18 mouse cellular contexts compared by ENCODE assay signal in the genomic region with DNA sequence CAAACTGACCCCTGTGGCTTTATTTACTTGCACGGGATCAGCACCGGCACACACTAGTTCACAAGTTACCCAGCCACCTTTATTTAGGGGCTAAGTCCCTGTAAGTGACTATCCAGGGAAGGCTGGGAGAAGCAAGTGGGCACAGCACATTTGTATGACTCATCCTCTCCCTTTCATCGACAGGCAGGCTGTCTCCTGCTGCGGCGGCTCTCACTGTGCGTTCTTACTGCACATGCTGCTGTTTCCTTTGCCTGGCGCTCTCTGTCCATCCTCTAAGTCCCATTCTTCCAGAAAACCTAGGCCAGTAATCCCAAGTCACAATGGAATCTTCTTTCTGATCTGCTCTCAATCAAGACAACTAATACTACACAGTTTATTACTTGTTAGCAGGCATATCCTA. TPM values are rescaled to one million over a fixed set of nuclear protein-coding genes. Genes with fewer than 3 reads are reported as not detected.
DNase-seq lines count a peak whose midpoint lies in the region; TF ChIP-seq lines count a peak whose summit lies in the region.
"Had no signal": no experiment of that assay in that cellular context is flagged by ENCODE, and none has a peak within 500 bp of the region (broad histone marks: within the 10 kb centered on the region; RNA-seq: fewer than 3 reads in every experiment).

No protein-coding gene starts in this region.

- H3K4me3 ChIP-seq in layer of hippocampus, adult 2 months = no peak overlapping the region
- H3K4me3 ChIP-seq: embryonic facial prominence, embryonic 10.5 days; heart, embryonic 15.5 days; hindbrain, embryonic 13.5 days; stomach, embryonic 15.5 days had no signal

- H3K27ac ChIP-seq in layer of hippocampus, adult 2 months = peak overlapping the region; percentile 29
- H3K27ac ChIP-seq: embryonic facial prominence, embryonic 10.5 days; heart, embryonic 15.5 days; hindbrain, embryonic 13.5 days; kidney, postnatal 0 days; macrophage; stomach, embryonic 15.5 days had no signal

- TF ChIP-seq CTCF in layer of hippocampus, adult 2 months (conservative IDR thresholded peaks at IDR 0.05) = no peak

- peak; percentile 20 to 27 for DNase-seq in adrenal gland, postnatal 36 days
- no peak for DNase-seq in adrenal gland, adult 8-10 months
- peak; percentile 26 to 41 for DNase-seq in layer of hippocampus, adult 2 months (ENCODE audit: low spot score in 2 of 2)
- no peak for DNase-seq in layer of hippocampus, adult 8-10 months (ENCODE audit: low spot score in 2 of 2)
- DNase-seq in 416B (ENCODE audit: low read depth) = peak; percentile 8
- peak; percentile 56 for DNase-seq in cerebellum, adult 9-11 months
- DNase-seq in kidney, postnatal 4 days = no peak
- DNase-seq in retina, embryonic 14.5 days (ENCODE audit: low spot score) = no peak
- DNase-seq: heart, adult 11 months; lung, embryonic 14.5 days; midbrain, embryonic 14.5 days; thymus, postnatal 14 days had no signal

RNA-seq across cellular contexts. Expression of a gene that starts 43.7 kb away (rescaled TPM):
- total RNA-seq in adrenal gland, postnatal 36 days (2021) = 10 to 100 TPM; 73.0 to 82.3 TPM
- total RNA-seq in adrenal gland, adult 8-10 months (2022) = 100 to 1,000 TPM in 1 of 4 experiments, 10 to 100 TPM in 3; 77.5 to 102 (median 90.7) TPM
- total RNA-seq in layer of hippocampus, adult 2 months (2021) = 100 to 1,000 TPM; 444 to 450 TPM
- 100 to 1,000 TPM; 410 to 478 (median 439) TPM for total RNA-seq in layer of hippocampus, adult 8-10 months (2022)

Comparison
In these comparisons a context has a peak if more than half of its experiments do, and no peak if none do; other contexts are left out.
1. DNase-seq: peak in adrenal gland, postnatal 36 days (2 of 2), layer of hippocampus, adult 2 months (2 of 2), 416B (single experiment) and cerebellum, adult 9-11 months (single experiment); none in adrenal gland, adult 8-10 months (single experiment), layer of hippocampus, adult 8-10 months (0 of 2), kidney, postnatal 4 days (0 of 2) and retina, embryonic 14.5 days (single experiment).